Mouse (Mus musculus) embryonic fibroblast, embryonic 13.5 days (primary cell): ENCODE data around the gene Defa33.
"Not testable (repeated sequence)": the region's sequence is repeated elsewhere in the genome, so short reads cannot be mapped to it uniquely, and the experiment has no call there.

Experiments used
- CTCF ChIP-seq: IDR thresholded peaks from 2 replicates; pipeline ENCODE4 v1.5.1; 2011; ENCODE audit warnings: mild to moderate bottlenecking, control low read depth, low read length, moderate library complexity, borderline replicate concordance; ENCODE audit not compliant: insufficient read depth
- POLR2A ChIP-seq: IDR thresholded peaks from 2 replicates; pipeline ENCODE4 v1.6.1; 2011; ENCODE audit warnings: low read depth, mild to moderate bottlenecking, control low read depth, low read length, moderate library complexity

- not testable (repeated sequence) for TF ChIP-seq POLR2A, CTCF
These were observed at the start of gene Defa33 for GRCm38 (mm10) chr8:21391511-21391910.
